Mouse (Mus musculus): ENCODE measurements at regions not wholly inside any gene's neighbourhood (a gene's known extent, or its start where the extent isn't known, plus 50 kb on each side); places are given as distances from the start of the nearest gene placed in this dataset.
"Not testable (repeated sequence)": the region's sequence is repeated elsewhere in the genome, so short reads cannot be mapped to it uniquely, and the experiment has no call there.

DNA sequence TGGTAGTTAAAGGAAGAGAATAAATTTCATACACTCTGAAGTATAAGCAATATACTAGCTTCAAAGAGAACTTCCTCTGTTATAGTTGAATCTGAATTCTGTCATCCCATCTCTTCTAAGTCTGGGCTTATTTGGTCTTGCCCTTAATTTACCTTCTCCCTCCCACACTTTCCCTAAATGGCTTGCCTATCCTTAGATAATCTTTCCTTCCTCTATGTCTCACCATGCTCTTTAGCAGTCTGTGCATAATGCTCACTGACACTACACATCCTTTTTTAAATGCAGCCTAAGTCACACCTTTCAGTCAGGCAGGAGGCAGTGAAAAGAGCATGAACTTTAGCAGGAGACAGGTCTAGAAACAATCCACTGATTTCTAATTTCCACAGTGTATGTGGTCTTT is 1585.5 kb downstream of the Kcnt2 start:
- TF ChIP-seq EP300 (IDR thresholded peaks at IDR 0.05; ENCODE audit: low read depth) (no peak), CTCF (IDR thresholded peaks at IDR 0.05; ENCODE audit: low read depth) (no peak)
- DNase-seq (ENCODE audit: low spot score) (no peak), ATAC-seq (ENCODE audit: insufficient read depth, low read depth) (no peak)
- Histone ChIP-seq H3K9me3 (replicated peaks; ENCODE audit: control insufficient read depth, low read length) (no peaks in the 10 kb centered on the region), H3K4me2 (ENCODE audit: low read depth, low read length) (no peak overlapping the region), H3K27ac (ENCODE audit: low read depth) (no peak overlapping the region), H3K27me3 (ENCODE audit: control insufficient read depth, insufficient read depth, low read length) (no peaks in the 10 kb centered on the region), H3K36me3 (replicated peaks; ENCODE audit: control insufficient read depth, insufficient read depth, low read length) (no peaks in the 10 kb centered on the region), H3K9ac (replicated peaks; ENCODE audit: low read depth, low read length) (no peak overlapping the region), H3K4me3 (ENCODE audit: low read depth, low read length) (no peak overlapping the region), H3K4me1 (ENCODE audit: control insufficient read depth, insufficient read depth) (no peaks in the 10 kb centered on the region)

DNA sequence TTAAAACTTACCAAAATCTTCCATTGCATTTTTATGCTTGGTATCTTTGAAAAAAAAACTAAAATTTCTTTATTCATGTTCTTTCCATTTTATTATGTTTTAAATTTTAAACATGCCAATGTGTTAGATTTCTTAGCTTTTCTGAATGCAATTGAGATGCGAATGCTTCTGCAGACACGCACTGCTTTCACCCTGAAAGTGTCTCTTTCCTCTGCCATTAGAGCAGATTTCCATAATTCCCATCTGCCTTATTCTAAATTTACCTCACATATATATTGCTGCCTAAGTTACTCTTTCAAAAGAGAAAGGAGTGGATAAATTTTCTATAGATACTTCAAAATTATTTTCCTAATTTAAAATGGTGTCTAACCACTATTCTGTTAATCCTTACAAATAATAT is 1596.6 kb downstream of the Kcnt2 start:
- ATAC-seq (ENCODE audit: insufficient read depth, low read depth): no peak
- no peak overlapping the region for H3K4me3 ChIP-seq (ENCODE audit: low read depth, low read length)
- H3K9ac ChIP-seq (replicated peaks; ENCODE audit: low read depth, low read length): no peak overlapping the region
- no peak for TF ChIP-seq EP300 (IDR thresholded peaks at IDR 0.05; ENCODE audit: low read depth)
- TF ChIP-seq CTCF (IDR thresholded peaks at IDR 0.05; ENCODE audit: low read depth): no peak
- DNase-seq (ENCODE audit: low spot score): no peak
- H3K27me3 ChIP-seq (ENCODE audit: control insufficient read depth, insufficient read depth, low read length): no peaks in the 10 kb centered on the region
- no peak overlapping the region for H3K4me2 ChIP-seq (ENCODE audit: low read depth, low read length)
- H3K9me3 ChIP-seq (replicated peaks; ENCODE audit: control insufficient read depth, low read length): no peaks in the 10 kb centered on the region
- no peaks in the 10 kb centered on the region for H3K36me3 ChIP-seq (replicated peaks; ENCODE audit: control insufficient read depth, insufficient read depth, low read length)
- H3K27ac ChIP-seq (ENCODE audit: low read depth): no peak overlapping the region
- H3K4me1 ChIP-seq (ENCODE audit: control insufficient read depth, insufficient read depth): no peaks in the 10 kb centered on the region
- WGBS: 84% methylated on average over 2 of the region's 2 CpGs

DNA sequence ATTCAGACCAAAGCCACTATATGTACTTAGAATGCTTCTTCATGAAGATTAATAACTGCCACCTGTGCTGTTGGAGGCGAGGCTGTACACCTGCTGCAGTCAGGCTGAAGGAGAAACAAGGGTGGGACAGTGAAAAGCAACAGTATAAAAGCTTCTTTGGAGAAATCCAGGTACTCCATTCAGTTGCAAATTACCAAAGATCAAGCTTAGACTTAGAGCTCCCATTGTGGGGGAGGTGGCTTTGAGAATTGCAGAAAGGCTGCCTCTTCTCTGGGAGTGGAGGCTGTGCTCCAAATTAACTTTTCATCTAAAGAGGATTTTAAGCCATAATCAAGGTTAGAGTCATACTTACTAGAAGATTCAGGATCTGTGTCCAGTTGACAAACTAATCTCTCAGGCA is 1607.9 kb downstream of the Kcnt2 start:
- 56% methylated on average over 1 of the region's 1 CpGs for WGBS
- ATAC-seq (ENCODE audit: insufficient read depth, low read depth); H3K4me1 ChIP-seq (ENCODE audit: control insufficient read depth, insufficient read depth); H3K9me3 ChIP-seq (replicated peaks; ENCODE audit: control insufficient read depth, low read length); H3K27me3 ChIP-seq (ENCODE audit: control insufficient read depth, insufficient read depth, low read length); DNase-seq (ENCODE audit: low spot score); H3K36me3 ChIP-seq (replicated peaks; ENCODE audit: control insufficient read depth, insufficient read depth, low read length); H3K4me3 ChIP-seq (ENCODE audit: low read depth, low read length); H3K9ac ChIP-seq (replicated peaks; ENCODE audit: low read depth, low read length); H3K27ac ChIP-seq (ENCODE audit: low read depth); H3K4me2 ChIP-seq (ENCODE audit: low read depth, low read length): not testable (repeated sequence)

DNA sequence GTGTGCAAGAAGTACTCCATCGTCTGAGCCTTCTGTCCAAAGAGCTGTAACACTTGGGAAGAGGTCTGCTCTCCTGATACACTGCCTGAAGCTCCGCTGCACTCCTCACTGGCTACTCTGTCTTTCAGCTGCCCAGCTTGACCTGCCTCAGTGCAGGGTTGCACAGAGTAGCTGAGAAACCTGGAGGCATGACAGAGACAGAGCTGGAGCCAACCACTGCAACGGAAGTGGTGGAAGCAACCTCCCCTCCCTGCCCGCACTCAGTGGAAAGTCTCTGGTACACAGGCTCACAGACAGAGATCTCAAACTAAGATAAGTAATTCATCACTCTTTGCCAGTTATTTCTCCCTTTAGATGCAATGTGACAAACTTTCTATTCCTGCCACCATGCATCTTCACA is 1638.4 kb downstream of the Kcnt2 start:
- no peak overlapping the region for H3K4me3 ChIP-seq (ENCODE audit: low read depth, low read length)

DNA sequence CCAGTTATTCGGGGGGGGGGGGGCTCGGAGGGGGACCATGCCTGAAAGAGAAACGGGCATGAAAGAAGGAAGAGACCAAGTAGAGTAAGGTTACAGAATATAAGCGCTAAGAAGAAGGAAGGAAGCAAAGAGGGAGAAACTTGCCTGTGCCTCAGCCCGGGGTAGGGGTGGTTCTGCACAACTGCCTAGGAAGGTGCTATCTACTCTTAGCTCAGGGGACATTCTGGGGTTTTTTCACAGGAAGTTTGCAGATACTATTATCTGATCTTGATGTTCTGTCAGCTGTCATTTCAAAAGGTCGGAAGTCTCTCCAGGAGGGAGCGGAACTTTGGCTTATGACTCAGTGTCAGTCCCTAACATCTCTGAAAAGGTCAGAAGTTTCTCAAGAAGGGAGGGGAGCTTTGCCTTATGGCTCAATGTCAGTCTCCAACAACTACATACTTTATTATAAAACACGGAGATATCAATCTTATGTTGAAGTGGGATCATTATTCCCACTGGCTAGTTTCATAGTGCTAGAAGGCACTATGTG is 1652.0 kb downstream of the Kcnt2 start:
- Histone ChIP-seq H3K4me3 (ENCODE audit: low read depth, low read length) (no peak overlapping the region), H3K9me3 (replicated peaks; ENCODE audit: control insufficient read depth, low read length) (no peaks in the 10 kb centered on the region), H3K9ac (replicated peaks; ENCODE audit: low read depth, low read length) (no peak overlapping the region), H3K27me3 (ENCODE audit: control insufficient read depth, insufficient read depth, low read length) (no peaks in the 10 kb centered on the region), H3K4me2 (ENCODE audit: low read depth, low read length) (no peak overlapping the region), H3K4me1 (ENCODE audit: control insufficient read depth, insufficient read depth) (no peaks in the 10 kb centered on the region), H3K36me3 (replicated peaks; ENCODE audit: control insufficient read depth, insufficient read depth, low read length) (no peaks in the 10 kb centered on the region), H3K27ac (ENCODE audit: low read depth) (no peak overlapping the region)
- DNase-seq (ENCODE audit: low spot score) (no peak), ATAC-seq (ENCODE audit: insufficient read depth, low read depth) (no peak)
- TF ChIP-seq CTCF (IDR thresholded peaks at IDR 0.05; ENCODE audit: low read depth): no peak
- no peak for TF ChIP-seq EP300 (IDR thresholded peaks at IDR 0.05; ENCODE audit: low read depth)
- WGBS: 62% methylated on average over 8 of the region's 8 CpGs

More for the DNA sequence above, 1638.4 kb downstream of the Kcnt2 start:
- ATAC-seq (ENCODE audit: insufficient read depth, low read depth) (no peak), DNase-seq (ENCODE audit: low spot score) (no peak)
- no peaks in the 10 kb centered on the region for H3K36me3 ChIP-seq (replicated peaks; ENCODE audit: control insufficient read depth, insufficient read depth, low read length)
- 60% methylated on average over 4 of the region's 4 CpGs for WGBS
- H3K27me3 ChIP-seq (ENCODE audit: control insufficient read depth, insufficient read depth, low read length): no peaks in the 10 kb centered on the region
- no peak overlapping the region for H3K27ac ChIP-seq (ENCODE audit: low read depth)
- H3K9me3 ChIP-seq (replicated peaks; ENCODE audit: control insufficient read depth, low read length): no peaks in the 10 kb centered on the region
- no peak for TF ChIP-seq EP300 (IDR thresholded peaks at IDR 0.05; ENCODE audit: low read depth)
- no peak for TF ChIP-seq CTCF (IDR thresholded peaks at IDR 0.05; ENCODE audit: low read depth)
- H3K4me2 ChIP-seq (ENCODE audit: low read depth, low read length): no peak overlapping the region
- no peak overlapping the region for H3K9ac ChIP-seq (replicated peaks; ENCODE audit: low read depth, low read length)
- no peaks in the 10 kb centered on the region for H3K4me1 ChIP-seq (ENCODE audit: control insufficient read depth, insufficient read depth)

DNA sequence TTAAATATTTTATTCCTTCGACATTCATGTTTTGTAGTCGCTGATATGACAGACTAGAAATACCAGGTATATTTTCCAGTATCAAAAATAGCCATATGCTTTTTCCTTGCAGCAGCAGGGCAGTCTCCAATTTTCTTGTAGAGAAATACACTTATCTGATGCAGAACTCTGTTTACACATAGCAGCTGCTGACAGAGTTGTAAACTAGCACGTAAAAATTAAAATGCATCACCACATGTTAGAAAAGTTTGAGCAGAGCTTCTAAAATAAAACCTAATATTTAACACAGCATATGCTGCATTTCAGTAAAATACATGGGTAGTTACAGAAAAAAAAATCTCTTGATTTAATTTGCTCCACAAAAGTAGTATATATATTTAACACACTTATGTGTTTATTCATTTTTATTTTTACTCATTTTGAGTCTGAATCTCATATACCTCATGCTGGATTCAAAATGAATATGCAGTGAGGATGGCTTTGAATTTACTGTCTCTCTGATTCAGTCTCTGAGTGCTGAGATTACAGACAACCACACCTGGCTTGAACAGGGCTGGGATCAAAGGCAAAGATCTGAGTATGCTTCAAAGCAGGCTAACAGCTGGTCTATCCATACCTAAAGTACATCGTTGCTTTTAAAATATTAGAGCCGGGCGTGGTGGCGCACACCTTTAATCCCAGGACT is 1665.9 kb downstream of the Kcnt2 start:
- H3K9ac ChIP-seq (replicated peaks; ENCODE audit: low read depth, low read length): no peak overlapping the region
- DNase-seq (ENCODE audit: low spot score) (no peak), ATAC-seq (ENCODE audit: insufficient read depth, low read depth) (no peak)
- TF ChIP-seq EP300 (IDR thresholded peaks at IDR 0.05; ENCODE audit: low read depth) (no peak), CTCF (IDR thresholded peaks at IDR 0.05; ENCODE audit: low read depth) (no peak)
- H3K27me3 ChIP-seq (ENCODE audit: control insufficient read depth, insufficient read depth, low read length): no peaks in the 10 kb centered on the region
- no peaks in the 10 kb centered on the region for H3K4me1 ChIP-seq (ENCODE audit: control insufficient read depth, insufficient read depth)
- H3K4me3 ChIP-seq (ENCODE audit: low read depth, low read length): no peak overlapping the region
- 0 out of 2 replicates have a peak, but pooled peaks cover 4% of the 10 kb centered on the region for H3K9me3 ChIP-seq (replicated peaks; ENCODE audit: control insufficient read depth, low read length)
- 84% methylated on average over 7 of the region's 7 CpGs for WGBS
- no peak overlapping the region for H3K4me2 ChIP-seq (ENCODE audit: low read depth, low read length)
- no peaks in the 10 kb centered on the region for H3K36me3 ChIP-seq (replicated peaks; ENCODE audit: control insufficient read depth, insufficient read depth, low read length)
- H3K27ac ChIP-seq (ENCODE audit: low read depth): no peak overlapping the region
